1 mouse cellular context compared by ENCODE assay signal in the genomic region with DNA sequence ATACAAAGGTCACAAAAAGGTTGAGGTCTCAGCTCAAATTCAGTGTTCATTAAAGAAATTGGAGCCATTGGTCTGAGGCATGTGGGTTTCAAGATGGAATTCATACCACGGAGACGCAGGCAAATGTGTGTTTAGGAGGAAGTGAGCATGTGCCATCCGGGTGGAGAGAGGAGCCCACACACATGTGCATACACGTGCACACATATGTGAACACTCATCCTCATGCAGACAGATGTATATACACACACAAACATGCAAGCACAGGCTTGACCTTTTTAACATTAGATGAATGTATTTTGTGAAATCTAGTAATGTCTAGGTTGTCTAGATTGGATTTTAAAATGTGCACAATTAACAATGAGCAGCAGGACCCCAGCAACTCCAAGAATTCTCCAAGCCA.
TF ChIP-seq lines count a peak whose summit lies in the region.

No protein-coding gene starts in this region.

TF ChIP-seq in CH12.LX, 34 proteins besides CTCF, POLR2A, EP300 and RAD21:
- no peak for TF ChIP-seq ZMIZ1 (IDR thresholded peaks at IDR 0.05; ENCODE audit: low read depth, low read length)
- TF ChIP-seq BHLHE40 (IDR thresholded peaks at IDR 0.05; ENCODE audit: low read depth, low read length), result peak; percentile 73
